Mouse (Mus musculus): ENCODE data around the gene Mfap3l.
"Not testable (repeated sequence)": the region's sequence is repeated elsewhere in the genome, so short reads cannot be mapped to it uniquely, and the experiment has no call there.

The Mfap3l gene

DNA sequence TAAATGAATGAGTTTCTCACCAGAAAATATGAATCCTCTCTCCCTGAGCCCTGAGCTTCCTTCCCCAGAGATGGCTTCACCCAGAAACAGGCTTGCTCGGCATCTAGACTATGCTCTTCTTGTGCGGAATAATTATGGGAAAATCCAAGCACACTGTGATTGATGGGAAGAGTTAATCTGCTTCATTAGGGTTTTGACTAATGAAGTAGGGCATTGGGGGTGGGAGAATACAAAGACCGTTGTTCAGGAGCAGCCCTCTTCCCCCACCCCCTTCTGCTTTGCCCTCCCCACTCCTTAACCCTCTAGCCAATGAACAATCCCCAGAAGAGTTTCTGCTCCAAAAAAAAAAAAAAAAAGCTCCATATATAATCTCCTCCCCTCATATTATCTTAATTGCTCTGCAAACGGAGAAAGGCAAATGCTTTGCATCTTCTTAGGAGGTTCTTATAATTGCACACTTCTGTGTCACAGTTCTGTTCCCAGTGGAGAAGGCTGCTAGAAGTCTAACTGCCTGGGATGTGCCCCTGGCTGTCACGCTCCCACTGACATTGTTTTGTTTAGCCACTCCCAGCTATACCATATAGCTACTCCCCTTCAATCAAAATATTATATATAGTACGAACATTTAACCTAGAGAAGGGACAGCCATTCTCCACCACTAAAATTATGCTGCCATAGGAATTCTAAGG lies 24.9 kb downstream of the Mfap3l start:
- DNase-seq, result no peak

DNA sequence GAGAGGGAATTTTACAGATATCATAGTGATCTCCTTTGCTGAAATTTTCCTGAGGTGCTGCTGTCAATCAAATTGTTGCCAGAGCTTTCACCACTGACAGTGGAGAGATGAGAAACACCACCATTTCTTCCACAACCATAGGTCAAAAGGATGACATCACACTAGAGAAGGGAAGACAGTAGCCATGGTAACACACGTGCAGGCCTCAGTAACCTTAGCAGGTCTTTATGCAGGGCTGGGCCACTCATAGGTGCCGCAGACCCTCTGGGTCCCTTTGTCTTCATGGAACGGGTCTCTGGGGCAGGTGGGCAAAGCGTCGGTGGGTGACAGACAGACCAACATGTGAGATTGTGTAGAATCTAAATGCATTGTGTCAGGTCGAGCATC lies 25.5 kb downstream of the Mfap3l start:
- no peak for DNase-seq

DNA sequence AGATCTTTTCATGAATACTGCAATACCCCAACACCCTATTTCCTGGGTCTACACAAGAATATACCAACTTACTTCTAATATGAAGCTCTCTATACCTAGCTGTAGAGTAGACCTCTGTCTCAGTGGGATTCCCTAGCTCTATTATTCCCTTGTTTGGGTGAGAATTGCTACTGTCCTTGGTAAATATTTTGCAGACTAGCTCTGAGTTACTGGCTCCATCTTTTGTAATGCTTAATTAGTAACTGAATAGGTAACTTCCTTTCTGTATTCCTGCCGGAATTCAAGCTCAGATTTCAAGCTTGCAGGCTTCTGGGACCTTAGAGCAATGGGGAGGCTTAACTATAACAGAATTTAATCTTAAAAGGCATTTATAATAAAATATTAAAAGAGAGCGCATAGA lies 26.1 kb downstream of the Mfap3l start:
- not testable (repeated sequence) for DNase-seq

DNA sequence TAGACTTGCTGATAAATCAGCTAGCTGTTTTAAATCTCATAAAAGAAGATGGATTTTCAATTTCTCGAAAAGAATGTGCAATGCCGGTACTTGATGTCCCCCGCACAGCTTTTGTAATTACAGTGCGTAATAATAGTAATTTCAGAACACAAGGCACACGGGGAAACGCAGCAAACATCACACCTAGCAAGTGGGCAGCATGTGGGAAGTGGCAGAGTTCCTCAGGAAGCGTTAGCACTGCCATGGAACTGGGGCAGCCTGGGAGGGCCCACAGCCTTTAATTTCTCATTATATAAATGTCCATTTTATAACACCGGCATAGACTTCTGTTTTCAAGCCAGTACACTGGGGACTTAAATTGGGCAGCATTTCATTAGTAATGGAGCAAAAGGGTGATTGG lies 27.1 kb downstream of the Mfap3l start:
- DNase-seq, result no peak

DNA sequence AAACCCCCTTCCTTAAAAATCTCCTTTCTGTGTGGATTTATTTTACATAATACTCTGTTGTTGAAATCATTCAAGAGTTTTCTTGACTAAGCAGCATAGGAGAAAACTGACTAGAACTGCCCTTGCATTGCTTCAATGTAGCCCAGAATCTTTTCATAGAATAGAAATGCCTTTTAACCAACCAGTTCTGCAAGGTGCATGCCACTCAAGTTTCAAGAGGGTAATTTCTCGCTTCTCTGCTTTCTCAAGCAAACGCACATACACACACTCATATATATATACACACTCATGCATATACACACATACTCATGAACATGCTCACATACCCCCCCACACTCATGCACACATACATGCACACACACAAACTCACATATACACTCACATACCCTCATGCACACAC lies 28.6 kb downstream of the Mfap3l start:
- DNase-seq, result no peak

DNA sequence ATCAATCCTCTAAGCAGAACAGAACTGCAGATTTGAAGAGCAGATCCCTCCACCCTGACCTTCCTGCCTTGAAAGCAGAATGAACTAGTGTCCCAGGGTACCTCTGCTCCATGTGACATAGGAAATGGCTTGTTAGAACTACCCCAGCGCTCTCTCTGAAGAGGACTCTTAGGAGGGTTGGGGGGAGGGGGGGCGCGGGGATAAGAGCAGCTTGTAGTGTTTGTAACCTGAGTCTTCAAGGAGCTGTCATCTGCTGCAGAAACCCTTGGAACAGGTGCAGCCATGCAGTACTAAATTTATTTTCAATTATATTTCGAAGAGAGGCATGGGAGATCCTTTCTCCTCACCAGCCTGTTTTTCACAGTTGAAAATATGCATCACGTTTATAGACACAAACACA lies 30.9 kb downstream of the Mfap3l start:
- no peak for DNase-seq

DNA sequence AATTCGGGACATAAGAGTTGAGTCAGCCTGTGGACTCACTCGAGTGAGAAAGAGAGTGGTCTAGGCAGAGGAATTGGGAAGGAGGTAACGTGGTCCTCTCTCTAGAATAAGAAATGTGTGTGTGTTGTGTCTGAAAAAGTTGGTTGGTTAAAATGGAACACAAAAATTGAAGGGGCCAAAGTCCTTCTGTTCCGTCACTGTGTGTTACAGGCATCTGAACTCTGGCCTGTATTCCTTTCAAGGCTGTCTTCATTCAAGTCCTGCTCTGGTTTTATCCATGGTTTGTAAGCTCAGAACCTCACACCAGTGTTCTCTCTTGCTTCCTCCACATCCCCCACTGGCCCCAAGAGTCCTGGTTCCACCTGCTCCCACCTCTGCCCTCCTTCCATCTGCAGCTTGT lies 33.2 kb downstream of the Mfap3l start:
- no peak for DNase-seq

DNA sequence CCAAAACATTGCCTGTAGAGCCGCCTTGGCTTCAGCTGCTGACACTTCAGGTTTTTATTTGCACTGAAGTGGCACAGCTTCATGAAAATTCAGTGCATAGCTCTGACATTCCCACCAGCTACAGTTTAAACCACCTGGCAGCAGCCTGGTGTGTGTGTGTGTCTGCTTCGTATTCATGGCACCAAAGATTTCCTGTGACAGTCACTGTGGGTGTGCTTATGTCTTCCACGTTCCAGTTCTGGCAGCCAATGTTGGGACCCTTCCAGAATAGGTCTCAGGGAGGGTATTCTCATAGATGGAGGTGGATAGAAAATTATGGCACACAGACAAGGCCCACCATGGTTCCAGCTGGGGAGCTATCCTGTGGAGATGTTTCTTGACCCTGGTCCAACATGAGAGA lies 34.2 kb downstream of the Mfap3l start:
- DNase-seq, result no peak

DNA sequence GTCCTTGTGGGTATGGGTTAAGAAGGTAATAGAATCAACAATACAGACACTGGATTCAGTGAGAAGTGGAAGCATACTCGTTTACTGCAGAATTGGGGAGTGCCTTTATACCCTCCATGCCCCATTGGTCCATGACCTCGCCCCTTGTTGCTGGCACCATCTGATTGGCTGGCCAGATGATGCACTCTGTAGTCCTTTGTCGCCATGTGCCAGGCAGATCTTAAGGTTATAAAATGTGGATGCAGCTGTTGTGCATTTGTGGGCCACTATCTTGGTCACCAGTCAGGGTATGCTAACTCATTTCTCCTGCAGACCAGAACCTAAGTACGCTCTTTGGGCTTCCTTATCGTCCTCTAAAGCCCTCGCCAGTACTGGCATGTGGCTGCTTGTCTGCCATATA lies 46.0 kb downstream of the Mfap3l start:
- no peak for DNase-seq

DNA sequence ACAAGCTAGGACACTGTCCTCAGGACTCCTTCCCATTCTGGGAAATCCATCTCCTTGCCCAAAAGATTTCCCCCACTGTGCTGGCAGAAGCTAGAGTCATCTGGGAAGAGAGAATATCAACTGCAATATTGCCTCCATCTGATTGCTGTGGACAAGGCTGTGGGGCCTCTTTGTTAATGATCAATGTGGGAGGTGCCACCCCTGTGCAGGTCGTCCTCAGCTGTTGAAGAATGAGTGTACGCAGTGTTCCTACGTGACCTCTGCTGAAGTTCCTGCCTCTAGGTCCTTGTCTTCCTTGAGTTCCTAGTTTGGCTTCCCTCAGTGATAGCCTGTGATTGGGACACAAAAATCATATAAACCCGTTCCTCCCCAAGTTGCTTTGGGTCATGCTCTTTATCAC lies 49.2 kb downstream of the Mfap3l start:
- DNase-seq, result no peak

DNA sequence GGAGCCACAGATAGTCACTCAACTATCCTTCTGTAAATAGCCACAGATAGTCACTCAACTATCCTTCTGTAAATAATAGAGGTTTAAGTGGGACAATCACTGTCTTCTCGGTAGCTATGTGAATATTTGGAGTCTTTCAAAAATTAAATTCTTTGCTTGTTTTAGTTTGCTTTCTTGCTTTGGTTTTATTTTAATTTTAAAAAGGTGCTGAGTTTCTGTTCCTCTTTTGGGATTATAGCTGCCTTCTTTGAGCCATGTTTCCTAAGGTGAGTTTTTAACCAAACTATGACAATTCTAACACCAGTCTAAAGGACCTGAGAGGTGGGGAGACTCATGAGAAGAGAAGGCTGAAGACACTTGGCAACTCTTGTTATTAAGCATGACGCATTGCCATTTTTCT lies 49.7 kb downstream of the Mfap3l start:
- DNase-seq, result no peak

DNA sequence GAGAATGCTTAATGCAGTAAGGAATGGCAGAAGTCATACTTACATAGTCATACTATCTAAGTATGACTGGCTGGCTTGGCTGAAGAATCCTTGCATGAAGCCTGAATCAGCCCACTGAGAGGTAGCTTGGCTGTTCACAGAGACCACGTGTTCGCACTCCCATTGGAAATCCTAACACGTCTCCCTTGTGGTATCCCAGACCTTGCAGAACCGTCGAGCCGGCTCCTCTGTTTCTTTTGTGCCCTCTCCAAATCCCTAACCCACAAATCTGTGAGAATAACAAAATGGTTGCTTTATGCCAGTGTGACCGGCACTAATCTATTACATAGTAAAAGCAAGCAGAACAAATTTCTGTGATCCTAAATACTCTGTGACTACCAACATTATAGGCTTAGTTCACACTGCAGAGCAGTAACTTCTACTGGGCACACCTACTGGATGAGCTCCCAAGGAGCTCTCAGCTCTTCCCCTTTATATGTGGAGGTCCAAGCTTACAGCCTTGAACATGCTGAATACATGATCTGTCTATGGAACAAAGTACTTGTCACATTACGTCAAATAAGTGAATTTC lies 79.0 kb downstream of the Mfap3l start:
- DNase-seq, result no peak

DNA sequence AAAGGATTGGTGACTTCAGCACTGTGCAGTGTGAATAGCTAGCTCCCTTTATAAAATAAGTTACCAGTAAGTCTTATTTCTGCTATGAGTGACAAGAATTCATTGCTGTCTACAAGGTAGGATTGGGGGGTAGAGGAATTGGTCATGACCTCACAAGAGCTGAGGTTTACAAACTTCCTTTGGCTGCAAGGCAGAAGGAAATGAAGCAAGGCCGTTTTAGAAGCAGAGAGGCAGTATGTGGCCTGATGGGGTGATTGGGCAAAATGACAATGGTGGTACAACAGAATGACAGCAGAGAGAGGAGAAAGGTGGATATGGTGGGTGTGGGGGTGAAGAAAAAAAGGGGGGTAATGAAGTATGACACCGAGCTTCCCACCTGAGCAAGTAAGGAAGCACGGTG lies 82.1 kb downstream of the Mfap3l start:
- DNase-seq, result no peak

DNA sequence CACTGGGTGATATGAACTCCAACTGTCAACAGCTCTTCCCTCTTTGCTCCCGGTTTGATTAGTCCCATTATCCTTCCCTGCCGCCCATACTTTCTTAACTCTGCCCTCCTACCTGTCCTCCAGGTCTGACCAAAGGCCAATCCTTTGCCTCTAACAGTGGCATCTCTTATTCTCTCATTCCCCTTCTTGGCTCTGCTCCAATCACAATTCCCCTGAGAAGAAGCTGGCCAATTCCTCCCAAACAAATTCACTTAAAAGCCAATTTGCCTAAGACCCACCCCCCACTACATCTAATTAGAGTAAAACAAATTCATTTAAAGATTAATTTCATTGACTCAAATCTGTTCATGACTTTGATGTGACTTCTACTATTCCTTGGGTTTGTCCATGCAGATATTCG lies 86.1 kb downstream of the Mfap3l start:
- DNase-seq, result no peak
